Mouse (Mus musculus) urinary bladder, postnatal 25 days (tissue): ENCODE data around the gene Ascl2.

Source experiments
- DNase-seq: peaks from one replicate; pipeline ENCODE4 v3.0.0; 2022; ENCODE audit warnings: low spot score

Ascl2 gene

GRCm38 (mm10) chr7:142917659-142918058 lies 51.4 kb downstream of the Ascl2 start:
- no peak for DNase-seq
